Mouse (Mus musculus) E14TG2a.4 (cell line): ENCODE measurements around the gene Inka1.
"Not testable (repeated sequence)": the region's sequence is repeated elsewhere in the genome, so short reads cannot be mapped to it uniquely, and the experiment has no call there.

ENCODE experiments used
- H3K27me3 ChIP-seq: 2 replicates; pipeline ENCODE4 v1.6.1; 2014; ENCODE audit warnings: low read length, control low read depth; ENCODE audit not compliant: insufficient read depth
- H3K36me3 ChIP-seq: 2 replicates; pipeline ENCODE4 v1.6.1; 2014; ENCODE audit warnings: low read length, control low read depth; ENCODE audit not compliant: insufficient read depth
- H3K4me1 ChIP-seq: replicated peaks from 2 replicates; pipeline ENCODE4 v1.6.1; 2014; ENCODE audit warnings: low read depth, low read length, control low read depth
- H3K4me3 ChIP-seq: replicated peaks from 2 replicates; pipeline ENCODE4 v1.5.1; 2014; ENCODE audit warnings: mild to moderate bottlenecking, low read length
- H3K9me3 ChIP-seq: 2 replicates; pipeline ENCODE4 v1.6.1; 2014; ENCODE audit warnings: low read length, control low read depth
- CTCF ChIP-seq: conservative IDR thresholded peaks from 2 replicates; pipeline ENCODE4 v1.5.1; 2014; ENCODE audit warnings: low read length
- NANOG ChIP-seq: IDR thresholded peaks from 2 replicates; pipeline ENCODE4 v1.6.1; 2014; ENCODE audit warnings: borderline replicate concordance, low read length, mixed read lengths
- POU5F1 ChIP-seq: IDR thresholded peaks from 2 replicates; pipeline ENCODE4 v1.6.1; 2014; ENCODE audit warnings: low read length, borderline replicate concordance

Inka1 gene

DNA sequence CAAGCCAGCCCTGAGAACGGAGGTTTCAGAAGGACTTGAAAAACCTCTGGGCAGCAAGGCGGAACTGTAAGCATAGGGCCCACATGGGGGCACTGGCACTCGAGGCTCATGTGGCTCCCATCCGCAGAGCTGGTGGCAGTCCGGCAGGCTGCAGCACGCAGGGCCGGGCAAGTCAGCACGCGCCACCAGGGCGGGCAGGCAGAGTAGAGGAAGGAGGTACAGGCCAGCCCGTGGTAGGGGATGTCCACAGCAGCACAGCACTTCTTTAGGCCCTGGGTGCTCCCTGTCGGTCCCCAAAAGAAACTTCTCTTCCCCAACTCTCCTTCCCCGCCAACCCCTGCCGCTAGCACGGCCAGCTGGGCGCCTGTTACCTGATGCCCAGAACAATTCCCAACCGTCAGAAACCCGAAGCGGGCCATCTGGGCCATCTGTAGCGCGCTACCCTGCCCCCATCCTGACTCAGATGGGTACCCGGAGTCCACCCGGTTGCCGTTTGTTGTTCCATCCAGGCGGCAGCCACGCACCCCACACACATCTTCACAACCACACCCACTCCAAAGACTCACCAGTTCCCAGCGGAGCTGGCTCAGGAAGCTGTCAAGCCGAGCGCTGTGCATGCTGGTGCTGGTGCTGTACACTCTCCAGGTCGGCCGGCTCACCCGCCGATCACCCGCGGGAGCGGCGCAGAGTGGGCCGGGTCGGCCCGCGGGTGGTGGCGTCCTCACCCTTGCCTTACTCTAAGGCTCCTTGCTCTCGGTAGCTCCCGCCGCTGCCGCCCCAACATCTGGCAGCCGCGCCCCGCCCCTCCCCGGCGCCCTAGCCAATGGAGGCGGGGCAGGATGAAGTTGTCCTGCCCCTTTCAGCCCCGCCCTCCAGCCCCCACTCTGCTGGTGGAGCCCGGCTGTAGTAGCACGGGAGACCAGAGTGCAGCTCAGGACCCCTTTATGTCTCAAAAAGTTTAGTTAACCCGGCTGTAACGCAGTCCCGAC is at the start of gene Inka1:
Gene Inka1 (minus strand): TSS at position 749 of the 989 bp plus-strand sequence.
- Histone ChIP-seq H3K4me1 (peaks cover 62% of the 10 kb centered on the region), H3K4me3 (peak within 1 kb of the TSS; percentile 87), H3K27me3 (peaks cover 49% of the 10 kb centered on the region), H3K36me3 (no peaks in the 10 kb centered on the region), H3K9me3 (no peaks in the 10 kb centered on the region)
- no peak for TF ChIP-seq NANOG
- no peak for TF ChIP-seq POU5F1
- TF ChIP-seq CTCF = no peak

DNA sequence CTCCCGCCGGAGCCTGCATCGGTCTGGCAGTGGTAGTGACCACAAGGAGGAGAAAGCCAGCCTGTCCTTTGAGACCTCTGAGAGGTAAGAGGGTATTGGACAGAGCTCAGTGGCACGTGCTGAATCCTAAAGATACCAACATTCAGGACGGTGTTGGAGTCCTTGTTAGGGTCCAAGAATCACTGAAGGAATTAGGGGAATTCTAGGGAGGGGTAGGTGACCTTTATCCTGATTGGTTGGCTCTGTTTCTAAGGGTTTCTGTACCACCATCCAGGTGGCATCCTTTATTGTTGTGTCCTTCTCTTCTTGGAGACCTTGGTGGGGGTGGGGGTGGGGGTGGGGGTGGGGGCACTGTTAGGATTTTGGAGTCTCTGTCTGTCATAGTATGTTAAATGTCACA is 46.4 kb upstream of the Inka1 start:
- H3K4me3 ChIP-seq = 0 out of 2 replicates have a peak overlapping the region, but pooled peaks have one; percentile 26
- H3K27me3 ChIP-seq = no peaks in the 10 kb centered on the region
- TF ChIP-seq POU5F1 = no peak
- TF ChIP-seq NANOG = no peak
- TF ChIP-seq CTCF = no peak
- H3K9me3 ChIP-seq = no peaks in the 10 kb centered on the region
- H3K4me1 ChIP-seq = peaks cover 56% of the 10 kb centered on the region
- peaks cover 57% of the 10 kb centered on the region for H3K36me3 ChIP-seq

DNA sequence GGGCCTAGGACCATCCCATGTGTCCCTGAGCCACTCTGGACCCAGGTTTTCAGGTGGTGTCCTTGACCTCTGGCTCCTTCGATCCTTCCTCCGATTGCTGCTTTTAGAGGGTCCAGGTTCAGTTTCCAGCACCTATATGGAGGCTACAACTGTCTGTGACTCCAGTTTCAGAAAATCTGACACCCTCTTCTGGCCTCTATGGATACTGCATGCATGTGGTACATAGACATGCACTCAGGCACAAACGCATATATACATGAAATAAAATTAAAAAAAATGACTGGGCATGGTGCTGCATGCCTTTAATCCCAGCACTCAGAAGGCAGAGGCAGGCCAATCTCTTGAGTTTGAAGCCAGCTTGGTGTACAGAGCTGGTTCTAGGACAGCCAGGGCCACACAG is 42.2 kb upstream of the Inka1 start:
- H3K4me3 ChIP-seq = no peak overlapping the region

DNA sequence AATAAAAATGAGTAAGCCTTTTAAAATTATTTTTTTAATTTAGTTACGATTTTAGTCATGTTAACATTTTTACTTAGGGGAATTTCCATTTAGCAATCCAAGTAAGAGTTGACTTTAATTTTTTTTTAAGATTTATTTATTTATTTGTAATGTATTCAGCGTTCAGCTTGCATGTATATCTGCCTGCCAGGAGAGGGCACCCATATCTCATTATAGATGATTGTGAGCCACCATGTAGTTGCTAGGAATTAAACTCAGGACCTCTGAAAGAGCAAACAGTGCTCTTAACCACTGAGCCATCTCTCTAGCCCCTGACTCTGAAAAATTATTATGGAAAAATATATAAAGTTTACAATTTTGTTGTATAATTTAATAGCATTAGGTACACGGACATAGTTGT is 40.9 kb upstream of the Inka1 start:
- peaks cover 54% of the 10 kb centered on the region for H3K36me3 ChIP-seq
- no peaks in the 10 kb centered on the region for H3K9me3 ChIP-seq
- no peaks in the 10 kb centered on the region for H3K27me3 ChIP-seq
- no peak overlapping the region for H3K4me3 ChIP-seq
- peaks cover 36% of the 10 kb centered on the region for H3K4me1 ChIP-seq
- no peak for TF ChIP-seq CTCF
- no peak for TF ChIP-seq POU5F1
- TF ChIP-seq NANOG = no peak

More for the DNA sequence above, 42.2 kb upstream of the Inka1 start:
- peaks cover 60% of the 10 kb centered on the region for H3K36me3 ChIP-seq
- no peaks in the 10 kb centered on the region for H3K9me3 ChIP-seq
- no peaks in the 10 kb centered on the region for H3K27me3 ChIP-seq
- peaks cover 45% of the 10 kb centered on the region for H3K4me1 ChIP-seq
- TF ChIP-seq CTCF (peak; percentile 31; the same call in 1 of the 2 replicates), NANOG (no peak)

DNA sequence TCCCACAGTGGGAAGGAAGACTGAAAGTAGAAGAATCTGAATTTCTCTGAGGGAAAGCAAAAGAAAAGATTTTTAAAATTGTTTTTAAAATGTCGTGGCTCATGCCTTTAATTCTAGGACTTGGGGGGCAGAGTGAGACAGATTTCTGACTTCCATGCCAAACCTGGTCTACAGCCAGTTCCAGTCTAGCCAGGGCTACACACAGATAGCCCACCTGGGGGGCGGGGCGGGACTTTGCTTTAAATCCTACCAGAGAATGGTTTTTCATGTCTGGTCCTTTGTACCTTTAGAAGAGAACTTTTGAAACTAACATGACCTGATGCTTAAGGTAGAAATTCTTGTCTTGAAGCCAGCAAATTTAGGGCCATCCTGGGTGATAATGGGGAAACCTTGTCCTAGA is 37.5 kb upstream of the Inka1 start:
- TF ChIP-seq CTCF (no peak), POU5F1 (no peak), NANOG (no peak)
- Histone ChIP-seq H3K36me3 (peaks cover 39% of the 10 kb centered on the region), H3K9me3 (no peaks in the 10 kb centered on the region), H3K4me1 (peaks cover 22% of the 10 kb centered on the region), H3K4me3 (no peak overlapping the region), H3K27me3 (no peaks in the 10 kb centered on the region)

DNA sequence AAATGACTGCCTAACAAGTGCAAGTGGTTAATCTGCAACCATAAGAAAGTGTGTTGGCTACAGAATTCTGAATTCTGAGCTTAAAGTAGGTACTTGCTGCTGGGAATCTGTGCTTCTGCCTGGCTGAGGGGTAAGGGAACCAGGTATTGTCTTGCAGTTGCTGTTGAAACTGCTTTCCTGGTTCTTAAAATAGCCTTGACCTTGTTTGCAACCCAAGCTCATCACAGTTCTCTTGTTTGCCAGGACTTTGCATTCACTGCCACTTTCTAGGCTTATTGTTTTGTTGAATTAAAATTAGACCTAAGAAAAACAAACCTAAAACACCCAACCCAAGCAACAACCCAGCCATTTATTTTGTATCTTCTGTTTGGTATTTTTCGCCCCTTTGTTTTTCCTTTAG is 35.1 kb upstream of the Inka1 start:
- no peaks in the 10 kb centered on the region for H3K9me3 ChIP-seq
- H3K36me3 ChIP-seq = peaks cover 35% of the 10 kb centered on the region
- H3K4me3 ChIP-seq = no peak overlapping the region
- TF ChIP-seq NANOG (no peak), POU5F1 (no peak), CTCF (no peak)
- H3K27me3 ChIP-seq = no peaks in the 10 kb centered on the region
- peaks cover 22% of the 10 kb centered on the region for H3K4me1 ChIP-seq

DNA sequence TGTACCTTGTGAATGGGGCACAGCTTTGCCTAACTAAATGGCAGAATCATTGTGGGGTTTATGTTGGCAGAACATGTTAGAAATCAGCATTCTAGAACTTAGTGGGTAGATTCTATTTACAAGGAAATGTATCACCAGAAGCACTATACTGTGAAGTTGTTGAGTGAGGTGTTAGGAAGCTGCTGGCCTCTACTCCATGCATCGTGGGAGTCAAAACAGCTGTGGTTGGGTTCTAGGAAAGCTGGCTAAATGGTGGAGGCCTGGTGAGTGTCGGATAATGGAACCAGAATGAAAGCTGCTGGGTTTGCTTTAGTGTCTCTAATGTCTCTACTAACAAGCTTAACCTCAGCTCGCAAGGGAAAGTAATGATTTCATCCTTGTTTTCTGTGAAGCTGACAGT is 31.4 kb upstream of the Inka1 start:
- Histone ChIP-seq H3K4me1 (peaks cover 25% of the 10 kb centered on the region), H3K9me3 (no peaks in the 10 kb centered on the region), H3K27me3 (no peaks in the 10 kb centered on the region), H3K4me3 (no peak overlapping the region), H3K36me3 (peaks cover 30% of the 10 kb centered on the region)
- TF ChIP-seq NANOG (no peak), POU5F1 (no peak), CTCF (no peak)

DNA sequence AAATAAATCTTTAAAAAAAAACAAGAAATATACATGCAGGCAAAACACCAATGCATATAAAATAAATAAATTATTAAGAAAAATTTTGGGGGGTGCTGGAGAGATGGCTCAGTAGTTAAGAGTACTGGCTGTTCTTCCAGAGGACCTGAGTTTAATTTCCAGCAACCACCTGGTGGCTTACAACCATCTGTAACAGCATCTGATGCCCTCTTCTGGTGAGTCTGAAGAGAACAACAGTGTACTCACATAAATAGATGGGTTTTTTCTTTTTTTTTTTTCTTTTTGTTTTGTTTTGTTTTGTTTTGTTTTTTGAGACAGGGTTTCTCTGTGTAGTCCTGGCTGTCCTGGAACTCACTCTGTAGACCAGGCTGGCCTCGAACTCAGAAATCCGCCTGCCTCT is 27.9 kb upstream of the Inka1 start:
- peaks cover 30% of the 10 kb centered on the region for H3K36me3 ChIP-seq
- not testable (repeated sequence) for H3K4me3 ChIP-seq, H3K27me3 ChIP-seq, H3K9me3 ChIP-seq
- peaks cover 46% of the 10 kb centered on the region for H3K4me1 ChIP-seq

DNA sequence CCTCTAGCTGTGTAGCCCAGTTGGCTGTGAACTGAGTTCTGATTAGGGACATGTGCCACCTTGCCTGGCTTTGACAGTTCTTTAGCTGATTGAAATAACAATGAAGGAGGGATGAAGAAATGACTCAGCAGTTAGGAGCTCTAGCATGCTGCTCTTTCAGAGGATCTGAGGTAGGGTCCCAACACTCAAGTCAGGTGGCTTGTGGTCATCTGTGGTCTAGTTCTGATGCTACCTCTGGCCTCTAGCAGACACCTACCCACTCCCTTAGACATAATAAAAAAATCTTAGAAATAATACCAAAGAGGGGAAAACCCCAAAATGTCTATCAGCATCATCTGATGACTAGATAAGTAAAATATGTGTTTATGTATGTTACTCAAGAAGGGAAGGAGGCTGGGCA is 24.7 kb upstream of the Inka1 start:
- Histone ChIP-seq H3K36me3 (peaks cover 14% of the 10 kb centered on the region), H3K9me3 (no peaks in the 10 kb centered on the region), H3K4me1 (peaks cover 55% of the 10 kb centered on the region), H3K4me3 (no peak overlapping the region), H3K27me3 (no peaks in the 10 kb centered on the region)
- TF ChIP-seq POU5F1 (no peak), CTCF (no peak), NANOG (no peak)
